Mouse (Mus musculus) thymus, adult 2 months (tissue): ENCODE results near the gene Fgfr2.

Source experiments
- CTCF ChIP-seq: fragments of 200-500 bp; IDR thresholded peaks from 2 replicates; pipeline ENCODE4 v1.5.1; 2012; ENCODE audit warnings: mild to moderate bottlenecking, control low read depth, low read length, moderate library complexity, borderline replicate concordance; ENCODE audit not compliant: control insufficient read depth, poor library complexity, insufficient read depth; ENCODE audit errors: extremely low read depth
- POLR2A ChIP-seq: fragments of 200-500 bp; IDR thresholded peaks from 2 replicates; pipeline ENCODE4 v1.6.1; 2012; ENCODE audit warnings: mild to moderate bottlenecking, low read length, control low read depth, moderate library complexity; ENCODE audit not compliant: control insufficient read depth, poor library complexity, insufficient read depth; ENCODE audit errors: extremely low read depth

GRCm38 (mm10) chr7:132637292-132637691 is 485.9 kb downstream of the Fgfr2 start:
- no peak for TF ChIP-seq CTCF
- TF ChIP-seq POLR2A: no peak
